12 mouse cellular contexts compared by ENCODE assay signal in genomic region chr2:145835920-145836319, GRCm38 (mm10).
"Had no signal": no experiment of that assay in that cellular context is flagged by ENCODE, and none has a peak within 500 bp of the region (broad histone marks: within the 10 kb centered on the region; RNA-seq: fewer than 3 reads in every experiment).

No protein-coding gene starts in this region.

- H3K4me3 ChIP-seq: layer of hippocampus, adult 2 months; left cerebral cortex, adult 2 months; liver, embryonic 13.5 days; midbrain, embryonic 13.5 days had no signal

- H3K4me2 ChIP-seq: liver, embryonic 13.5 days; lung, embryonic 14.5 days; midbrain, embryonic 13.5 days had no signal

- H3K9me3 ChIP-seq: liver, embryonic 13.5 days; midbrain, embryonic 13.5 days had no signal

- DNase-seq: kidney, adult 2 months; kidney, postnatal 25 days; layer of hippocampus, adult 9-11 months; liver, embryonic 13.5 days; lung, embryonic 14.5 days; thymus, postnatal 25 days had no signal

- H3K9ac ChIP-seq: liver, embryonic 13.5 days; lung, embryonic 14.5 days; midbrain, embryonic 13.5 days had no signal

- ATAC-seq: lung, postnatal 0 days; midbrain, embryonic 13.5 days had no signal

- H3K27me3 ChIP-seq: liver, embryonic 13.5 days; midbrain, embryonic 13.5 days had no signal

- H3K36me3 ChIP-seq: liver, embryonic 13.5 days; midbrain, embryonic 13.5 days had no signal

- H3K27ac ChIP-seq: kidney, postnatal 0 days; layer of hippocampus, adult 2 months; left cerebral cortex, adult 2 months; liver, embryonic 13.5 days; macrophage; midbrain, embryonic 13.5 days had no signal
